Mouse (Mus musculus) heart, embryonic 15.5 days (tissue): ENCODE measurements around the gene Zfp819. TPM values are rescaled to one million over a fixed set of nuclear protein-coding genes. Genes with fewer than 3 reads are reported as not detected.

Source experiments
- ATAC-seq: fragments of 200-750 bp; cut with Nextera tagmentation; replicated peaks from 2 replicates; pipeline ENCODE4 v1.8.0; 2017; ENCODE audit warnings: low read depth, moderate TSS enrichment; ENCODE audit not compliant: insufficient number of reproducible peaks, insufficient read depth, low FRiP score
- H3K27ac ChIP-seq: fragments of 300-500 bp; sonication (generic); 2 replicates; pipeline ENCODE4 v1.5.1; 2015; ENCODE audit warnings: mild to moderate bottlenecking, inconsistent platforms
- H3K27me3 ChIP-seq: fragments of 300-500 bp; sonication (generic); 2 replicates; pipeline ENCODE4 v1.6.1; 2015; ENCODE audit warnings: inconsistent platforms
- H3K36me3 ChIP-seq: fragments of 300-500 bp; sonication (generic); 2 replicates; pipeline ENCODE4 v1.6.1; 2015; ENCODE audit warnings: mild to moderate bottlenecking, inconsistent platforms
- H3K4me1 ChIP-seq: fragments of 300-500 bp; sonication (generic); replicated peaks from 2 replicates; pipeline ENCODE4 v1.6.1; 2015; ENCODE audit warnings: inconsistent platforms
- H3K4me2 ChIP-seq: fragments of 300-500 bp; sonication (generic); 2 replicates; pipeline ENCODE4 v1.6.1; 2015; ENCODE audit warnings: inconsistent platforms, mild to moderate bottlenecking, moderate library complexity
- H3K4me3 ChIP-seq: fragments of 300-500 bp; sonication (generic); 2 replicates; pipeline ENCODE4 v1.5.1; 2015; ENCODE audit warnings: mild to moderate bottlenecking, inconsistent platforms
- H3K9ac ChIP-seq: fragments of 300-500 bp; sonication (generic); 2 replicates; pipeline ENCODE4 v1.6.1; 2015; ENCODE audit warnings: mild to moderate bottlenecking, inconsistent platforms
- H3K9me3 ChIP-seq: fragments of 300-500 bp; sonication (generic); replicated peaks from 2 replicates; pipeline ENCODE4 v1.6.1; 2016; ENCODE audit warnings: inconsistent platforms
- WGBS: fragments of 180-500 bp; shearing (Covaris S2); methylation state at CpG from one replicate; pipeline ENCODE4 v1.1.7; 2015; ENCODE audit warnings: mixed read lengths; 5-methylcytosine and 5-hydroxymethylcytosine counted together
- polyA plus RNA-seq: library from polyadenylated mRNA; unstranded; fragments of >200 nt; fragmentation: Nextera tagmentation; extraction: Ambion mirVana; gene quantifications from 2 replicates; pipeline ENCODE4 v1.2.1, GENCODE M21; 2015

The Zfp819 gene
- polyA plus RNA-seq, result not detected in 2 replicates

DNA sequence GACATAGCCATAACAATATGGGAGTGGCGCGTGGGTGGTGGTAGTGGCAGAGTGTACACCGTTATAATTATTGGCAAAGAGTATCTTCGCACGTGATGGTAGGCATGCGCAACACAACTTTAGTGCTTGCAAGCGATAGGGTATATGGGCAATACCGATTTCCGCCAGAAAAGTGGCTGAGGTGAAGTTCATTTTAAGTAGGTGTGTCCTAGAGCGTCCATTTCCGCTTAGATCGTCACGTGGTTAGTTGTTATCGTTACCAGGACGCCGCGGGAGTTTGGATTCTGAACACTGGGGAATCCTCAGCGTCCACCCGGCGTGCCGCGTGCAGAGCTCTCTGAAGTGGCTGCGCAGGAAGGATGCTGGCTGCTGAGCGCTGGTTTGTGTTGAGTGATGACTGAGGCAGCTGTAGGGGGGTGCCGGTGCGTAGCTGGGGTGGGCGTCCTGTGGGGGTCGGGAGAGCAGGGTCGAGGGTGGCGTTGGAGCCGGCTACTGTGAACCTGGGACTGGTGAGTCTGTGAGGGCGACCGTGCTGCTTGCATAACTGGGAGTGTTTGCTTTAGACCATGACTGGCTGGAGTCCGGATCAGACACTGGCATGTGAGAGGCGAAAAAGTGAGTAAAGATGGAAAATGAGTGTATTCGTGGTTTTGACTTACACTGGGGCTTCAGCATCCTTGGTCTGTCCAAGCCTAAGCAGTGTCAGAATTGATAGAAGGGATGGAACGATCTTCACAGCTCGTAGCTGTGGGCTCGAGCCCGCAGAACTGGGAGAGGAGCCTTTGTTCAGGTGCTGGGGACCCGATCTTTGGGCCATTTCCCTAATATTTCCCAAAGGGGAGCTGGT lies at the start of gene Zfp819:
Gene Zfp819, plus strand, starts transcription at position 274 of the 847 bp plus-strand sequence.
- 15% methylated on average over 41 of the region's 41 CpGs for WGBS
- H3K4me3 ChIP-seq, result peak within 1 kb of the TSS; percentile 28
- no peaks in the 10 kb centered on the region for H3K9me3 ChIP-seq
- H3K4me1 ChIP-seq, result peaks cover 7% of the 10 kb centered on the region
- peak within 1 kb of the TSS; percentile 54 for H3K4me2 ChIP-seq
- no peak within 1 kb of the TSS for H3K27ac ChIP-seq
- peak; percentile 75; the same call in 1 of the 2 replicates for ATAC-seq
- H3K36me3 ChIP-seq, result no peaks in the 10 kb centered on the region
- H3K9ac ChIP-seq, result no peak within 1 kb of the TSS
- H3K27me3 ChIP-seq, result no peaks in the 10 kb centered on the region

DNA sequence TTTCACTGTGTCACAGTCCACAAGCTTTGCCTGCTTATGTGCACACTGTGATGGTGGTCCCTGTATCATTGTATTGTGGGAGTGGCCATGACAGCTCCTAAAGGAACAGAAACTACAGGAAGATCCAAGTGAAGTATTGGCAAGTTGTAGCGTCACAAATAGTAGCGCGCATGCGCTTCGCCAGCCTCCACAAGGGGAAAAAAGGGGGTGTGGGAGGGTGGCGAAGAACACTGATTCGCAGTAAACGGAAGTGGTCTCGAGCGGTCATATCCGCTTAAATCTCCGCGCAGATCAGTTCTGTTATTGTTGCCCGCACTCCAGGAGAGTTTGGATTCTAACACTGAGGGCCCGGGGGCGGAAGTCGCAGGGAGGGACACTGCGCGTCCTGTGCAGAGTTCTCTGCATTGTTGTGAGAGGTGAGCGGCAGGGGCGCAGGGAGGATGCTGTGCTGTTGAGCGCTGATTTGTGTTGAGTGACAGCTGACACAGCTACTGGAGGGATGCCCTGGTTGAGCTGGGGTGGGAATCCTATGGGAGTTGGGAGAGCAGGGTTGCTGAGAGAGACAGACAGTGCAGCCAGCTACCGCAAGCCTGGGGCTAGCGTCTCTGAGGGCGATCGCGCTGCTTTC lies 44.8 kb upstream of the Zfp819 start, which contains the start of gene Zfp658:
Gene Zfp658, plus strand, starts transcription at position 251 of the 628 bp plus-strand sequence.
- peak within 1 kb of the TSS; percentile 68 for H3K4me3 ChIP-seq
- H3K27ac ChIP-seq, result peak within 1 kb of the TSS; percentile 74
- under 1% methylated on average over 27 of the region's 27 CpGs for WGBS
- peak within 1 kb of the TSS; percentile 66 for H3K9ac ChIP-seq
- no peaks in the 10 kb centered on the region for H3K27me3 ChIP-seq
- peak; percentile 79 for ATAC-seq
- peak within 1 kb of the TSS; percentile 66 for H3K4me2 ChIP-seq
- no peaks in the 10 kb centered on the region for H3K9me3 ChIP-seq
- H3K36me3 ChIP-seq, result peaks cover 5% of the 10 kb centered on the region; the same call in 1 of the 2 replicates
- H3K4me1 ChIP-seq, result 0 out of 2 replicates have a peak, but pooled peaks cover 4% of the 10 kb centered on the region

DNA sequence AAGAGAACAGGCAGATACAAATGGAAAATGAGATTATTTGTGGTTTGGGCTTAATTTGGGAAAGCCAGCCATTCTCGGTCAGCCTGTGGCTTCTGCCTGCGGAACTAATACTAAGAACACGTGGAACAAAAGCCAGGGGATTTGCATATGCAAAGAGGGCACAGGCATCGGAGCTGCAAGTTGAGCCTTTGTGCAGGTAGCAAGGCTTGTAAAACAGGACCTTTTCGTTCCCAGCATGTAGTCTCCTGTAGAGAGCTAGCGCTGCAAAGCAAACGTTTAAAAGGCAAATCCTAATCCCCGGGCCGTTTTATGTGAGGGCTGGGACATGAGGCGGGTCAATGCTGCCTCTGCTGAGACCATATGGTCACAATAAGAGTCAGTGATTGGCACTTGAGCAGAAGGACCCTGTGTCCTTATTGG lies 44.3 kb upstream of the Zfp819 start:
- Histone ChIP-seq H3K27me3 (no peaks in the 10 kb centered on the region), H3K36me3 (peaks cover 11% of the 10 kb centered on the region; the same call in 1 of the 2 replicates), H3K4me2 (peak overlapping the region; percentile 66), H3K9me3 (no peaks in the 10 kb centered on the region), H3K27ac (peak overlapping the region; percentile 74), H3K9ac (peak overlapping the region; percentile 66), H3K4me1 (0 out of 2 replicates have a peak, but pooled peaks cover 4% of the 10 kb centered on the region), H3K4me3 (peak overlapping the region; percentile 68)
- WGBS, result under 1% methylated on average over 10 of the region's 10 CpGs
- ATAC-seq, result no peak

DNA sequence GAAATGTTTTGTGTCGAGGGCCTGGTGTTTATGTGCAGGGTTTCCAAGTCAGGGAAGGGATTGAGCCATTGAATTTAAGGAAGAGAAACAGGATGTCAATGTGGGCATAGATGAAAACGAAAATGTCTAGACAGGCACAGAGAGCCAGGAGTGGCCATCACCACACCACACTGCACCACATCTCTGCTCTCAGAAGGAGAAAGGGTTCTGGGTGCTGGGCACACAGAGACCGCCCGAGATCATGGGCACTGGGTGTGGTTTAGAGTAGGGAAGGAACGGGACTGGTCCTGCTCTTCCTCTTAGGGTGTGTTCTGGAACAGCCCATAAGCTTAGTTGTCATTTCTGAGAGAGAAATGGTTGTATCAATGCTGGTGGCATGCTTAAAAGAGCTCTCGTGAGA lies 43.7 kb upstream of the Zfp819 start:
- WGBS, result 54% methylated on average over 6 of the region's 6 CpGs
- peak overlapping the region; percentile 66 for H3K4me2 ChIP-seq
- no peak overlapping the region for H3K27ac ChIP-seq
- H3K9me3 ChIP-seq, result no peaks in the 10 kb centered on the region
- H3K4me3 ChIP-seq, result peak overlapping the region; percentile 68
- peaks cover 17% of the 10 kb centered on the region for H3K36me3 ChIP-seq
- no peak for ATAC-seq
- no peak overlapping the region for H3K9ac ChIP-seq
- H3K27me3 ChIP-seq, result no peaks in the 10 kb centered on the region
- H3K4me1 ChIP-seq, result 0 out of 2 replicates have a peak, but pooled peaks cover 4% of the 10 kb centered on the region

DNA sequence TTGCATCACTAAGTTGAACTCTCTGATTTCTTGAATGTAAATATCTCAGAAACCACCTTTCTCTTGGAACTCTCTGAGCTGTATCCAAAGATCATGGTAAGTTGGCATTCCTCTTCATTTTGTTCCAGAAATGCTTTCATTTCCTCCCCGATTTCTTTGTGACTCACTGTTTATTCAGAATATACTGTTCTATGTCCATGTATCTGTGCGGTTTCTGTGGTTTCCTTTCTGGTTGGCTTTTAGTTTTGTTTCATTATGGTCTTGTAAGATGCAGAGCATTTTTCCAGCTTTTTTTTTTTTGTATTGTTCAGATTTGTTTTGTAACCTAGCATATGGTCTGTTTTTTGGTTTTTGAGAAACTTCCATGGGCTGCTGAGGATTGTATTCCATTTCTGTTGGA lies 35.8 kb upstream of the Zfp819 start:
- no peak overlapping the region for H3K4me3 ChIP-seq
- WGBS, result 87% methylated on average over 2 of the region's 2 CpGs
- H3K9ac ChIP-seq, result no peak overlapping the region
- no peak for ATAC-seq
- peaks cover 53% of the 10 kb centered on the region for H3K36me3 ChIP-seq
- no peaks in the 10 kb centered on the region for H3K27me3 ChIP-seq
- H3K27ac ChIP-seq, result no peak overlapping the region
- H3K4me1 ChIP-seq, result no peaks in the 10 kb centered on the region
- H3K9me3 ChIP-seq, result no peaks in the 10 kb centered on the region
- H3K4me2 ChIP-seq, result no peak overlapping the region

DNA sequence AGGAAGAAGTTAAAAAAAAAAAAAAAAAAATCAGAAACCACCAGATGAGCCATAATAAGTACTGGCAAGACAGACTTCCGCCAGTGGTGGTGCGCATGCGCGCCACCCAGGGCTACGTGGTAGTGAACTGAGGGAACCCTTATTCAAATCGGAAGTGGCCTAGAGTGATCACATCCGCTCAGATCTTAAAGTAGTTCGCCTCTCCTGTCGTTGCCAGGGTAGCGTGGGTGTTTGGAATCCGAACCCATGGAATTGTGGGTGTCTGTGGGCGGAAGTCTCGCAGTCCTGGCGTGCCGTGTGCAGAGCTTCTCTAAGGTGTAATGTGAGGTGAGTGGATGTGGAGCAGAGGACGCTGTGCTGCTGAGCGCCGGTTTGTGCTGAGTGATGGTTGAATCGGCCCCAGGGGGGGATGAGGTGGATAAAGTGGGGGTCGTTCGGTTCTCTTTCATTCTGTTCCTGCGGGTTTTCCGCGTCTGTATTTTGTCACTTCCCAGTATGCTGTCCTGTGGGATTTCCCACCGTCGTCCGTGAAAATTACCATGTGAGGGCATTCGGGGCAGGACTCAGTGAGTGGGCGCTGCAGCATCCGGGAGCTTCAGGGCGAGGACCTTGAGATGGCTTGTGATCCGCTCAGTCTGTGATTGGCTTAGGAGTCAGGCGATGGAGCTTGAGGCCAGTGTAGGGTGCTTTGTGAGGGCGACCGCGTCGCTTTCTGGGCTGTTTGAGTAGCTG lies 27.4 kb upstream of the Zfp819 start, which contains the start of gene Zfp719:
Gene Zfp719, plus strand, starts transcription at position 171 of the 732 bp plus-strand sequence.
- Histone ChIP-seq H3K4me3 (peak within 1 kb of the TSS; percentile 63), H3K4me1 (peaks cover 19% of the 10 kb centered on the region), H3K36me3 (peaks cover 9% of the 10 kb centered on the region), H3K27ac (peak within 1 kb of the TSS; percentile 75), H3K27me3 (no peaks in the 10 kb centered on the region), H3K9ac (peak within 1 kb of the TSS; percentile 72), H3K4me2 (peak within 1 kb of the TSS; percentile 76), H3K9me3 (no peaks in the 10 kb centered on the region)
- peak; percentile 97 for ATAC-seq
- under 1% methylated on average over 37 of the region's 37 CpGs for WGBS

DNA sequence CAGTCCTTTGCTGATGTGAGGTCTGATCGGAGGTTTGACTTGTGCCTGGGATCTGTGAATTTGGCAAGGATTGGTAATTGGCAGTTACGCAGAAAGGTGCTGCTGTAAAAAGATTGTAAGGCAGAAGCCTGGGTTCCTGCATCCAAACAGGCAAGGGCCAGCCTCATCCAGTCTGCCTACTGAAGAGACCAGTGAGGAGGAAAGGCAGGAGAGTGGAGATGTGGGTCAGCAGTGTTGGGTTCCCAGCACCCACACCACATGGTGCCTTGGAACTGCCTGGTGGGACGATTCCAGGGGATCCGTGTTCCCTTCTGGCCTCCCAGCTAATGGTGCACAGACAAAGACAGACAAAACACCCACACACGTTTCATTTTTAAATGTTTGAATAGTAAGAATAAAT lies 26.4 kb upstream of the Zfp819 start:
- no peak for ATAC-seq
- H3K4me1 ChIP-seq, result peaks cover 19% of the 10 kb centered on the region
- WGBS, result 60% methylated on average over 5 of the region's 5 CpGs
- peak overlapping the region; percentile 72 for H3K9ac ChIP-seq
- peaks cover 14% of the 10 kb centered on the region for H3K36me3 ChIP-seq
- no peaks in the 10 kb centered on the region for H3K9me3 ChIP-seq
- H3K27me3 ChIP-seq, result no peaks in the 10 kb centered on the region
- H3K27ac ChIP-seq, result no peak overlapping the region
- peak overlapping the region; percentile 63 for H3K4me3 ChIP-seq
- H3K4me2 ChIP-seq, result peak overlapping the region; percentile 76

DNA sequence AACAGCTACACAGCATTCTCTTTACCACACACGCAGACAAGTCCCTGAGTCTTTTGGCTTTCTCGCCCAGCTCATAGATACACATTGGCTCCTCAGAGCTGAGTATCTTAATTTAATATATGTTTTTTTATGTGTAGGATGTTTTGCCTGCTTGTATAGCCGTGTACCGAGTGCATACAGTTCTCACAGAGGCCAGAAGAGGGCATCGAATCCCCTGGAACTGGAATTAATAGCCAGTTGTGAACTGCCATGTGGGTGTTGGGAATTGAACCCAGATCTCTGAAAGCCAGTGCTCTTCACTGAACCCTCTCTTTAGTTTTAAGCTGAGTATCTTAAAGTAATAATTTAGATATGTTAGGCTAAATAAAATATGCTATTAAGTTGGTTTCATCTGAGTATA lies 22.2 kb upstream of the Zfp819 start:
- no peak overlapping the region for H3K4me2 ChIP-seq
- H3K4me3 ChIP-seq, result no peak overlapping the region
- peaks cover 19% of the 10 kb centered on the region for H3K4me1 ChIP-seq
- no peak overlapping the region for H3K9ac ChIP-seq
- ATAC-seq, result no peak
- peaks cover 54% of the 10 kb centered on the region for H3K36me3 ChIP-seq
- no peaks in the 10 kb centered on the region for H3K27me3 ChIP-seq
- 87% methylated on average over 5 of the region's 5 CpGs for WGBS
- H3K27ac ChIP-seq, result no peak overlapping the region
- H3K9me3 ChIP-seq, result no peaks in the 10 kb centered on the region

DNA sequence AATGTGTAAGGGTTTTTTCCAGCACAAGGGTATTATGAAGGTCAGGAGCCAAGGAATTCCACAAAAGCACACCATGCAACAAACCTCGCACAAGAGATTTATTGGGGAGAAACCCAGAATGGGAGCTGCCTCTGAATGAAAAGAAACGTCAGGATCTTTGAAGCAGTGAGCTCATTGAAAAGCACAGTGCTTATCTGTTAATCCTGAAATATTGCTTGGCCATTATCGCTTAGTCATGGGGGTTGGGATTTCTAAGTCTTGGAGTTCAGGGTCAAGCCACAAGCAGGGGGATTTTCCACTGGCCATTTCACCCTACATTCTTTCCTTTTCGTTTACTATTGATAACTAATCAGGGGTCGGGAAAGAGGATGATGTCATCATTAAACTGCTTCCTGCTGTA lies 5.1 kb upstream of the Zfp819 start:
- H3K4me1 ChIP-seq, result 0 out of 2 replicates have a peak, but pooled peaks cover under 1% of the 10 kb centered on the region
- 26% methylated on average over 5 of the region's 5 CpGs for WGBS
- no peak overlapping the region for H3K27ac ChIP-seq
- H3K27me3 ChIP-seq, result no peaks in the 10 kb centered on the region
- H3K4me3 ChIP-seq, result no peak overlapping the region
- ATAC-seq, result no peak
- no peak overlapping the region for H3K4me2 ChIP-seq
- no peaks in the 10 kb centered on the region for H3K9me3 ChIP-seq
- H3K36me3 ChIP-seq, result no peaks in the 10 kb centered on the region
- no peak overlapping the region for H3K9ac ChIP-seq

DNA sequence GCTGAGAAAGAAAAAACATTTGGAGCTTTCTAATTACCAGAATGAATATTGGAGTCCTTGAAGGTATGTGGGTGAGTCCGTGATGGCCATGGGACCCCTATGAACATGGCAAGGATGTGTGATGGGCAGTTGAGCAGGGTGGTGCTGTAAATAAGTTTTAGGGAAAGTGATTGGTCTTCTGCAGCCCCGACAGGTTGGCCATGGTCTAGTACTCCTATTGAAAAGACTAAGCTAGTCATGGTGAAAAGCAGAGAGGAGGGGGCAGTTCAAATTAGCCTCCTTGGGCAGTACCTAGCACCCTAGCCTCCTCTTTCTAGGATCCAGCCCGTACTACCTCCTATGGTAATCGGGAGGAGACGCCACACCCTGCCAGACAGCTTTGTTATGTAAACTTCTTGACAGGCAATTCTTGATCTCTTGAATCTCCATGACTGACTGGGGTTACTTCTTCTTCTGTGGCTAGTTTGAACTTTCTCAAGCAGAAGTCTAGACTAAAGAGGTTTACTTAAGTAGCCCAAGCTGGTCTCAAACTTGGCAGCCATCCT lies 846 bp downstream of the Zfp819 start:
- Histone ChIP-seq H3K27me3 (no peaks in the 10 kb centered on the region), H3K4me1 (peaks cover 7% of the 10 kb centered on the region), H3K4me3 (no peak overlapping the region), H3K36me3 (no peaks in the 10 kb centered on the region), H3K4me2 (0 out of 2 replicates have a peak overlapping the region, but pooled peaks have one; percentile 54), H3K27ac (no peak overlapping the region), H3K9ac (no peak overlapping the region), H3K9me3 (no peaks in the 10 kb centered on the region)
- no peak for ATAC-seq
- 46% methylated on average over 5 of the region's 5 CpGs for WGBS
